Mouse (Mus musculus): ENCODE results near the gene Serpina3c.
"Not testable (repeated sequence)": the region's sequence is repeated elsewhere in the genome, so short reads cannot be mapped to it uniquely, and the experiment has no call there.

Gene Serpina3c

GRCm38 (mm10) chr12:104112333-104112732, 41.3 kb downstream of the Serpina3c start, which contains the start of gene Serpina3a:
Gene Serpina3a, plus strand, starts transcription at chr12:104112724.
- not testable (repeated sequence) for DNase-seq

DNA sequence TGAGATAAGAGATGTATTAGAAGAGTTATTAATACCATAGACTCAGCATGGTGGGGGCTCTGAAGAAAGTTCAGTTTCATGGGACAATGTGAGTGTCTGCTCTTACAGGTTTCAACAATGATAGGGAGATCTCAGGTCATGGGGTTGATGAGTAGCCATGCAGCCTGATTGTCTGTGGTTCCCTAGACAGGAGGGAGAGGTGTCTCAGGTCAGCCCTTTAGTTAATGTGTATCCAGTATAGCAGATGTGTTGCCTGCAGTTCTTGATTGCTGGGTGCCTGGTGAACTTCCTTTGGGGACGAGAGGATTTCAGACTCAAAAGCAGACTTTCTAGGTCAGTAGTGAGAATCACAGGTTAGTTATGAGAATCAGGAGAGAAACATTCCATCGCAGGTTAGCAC, 45.2 kb downstream of the Serpina3c start:
- no peak for DNase-seq

GRCm38 (mm10) chr12:104106919-104107318, 46.8 kb downstream of the Serpina3c start:
- DNase-seq: no peak

GRCm38 (mm10) chr12:104105847-104106246, 47.8 kb downstream of the Serpina3c start:
- no peak for DNase-seq

GRCm38 (mm10) chr12:104100768-104101167, 52.9 kb downstream of the Serpina3c start, which contains the start of gene Serpina5:
Gene Serpina5, plus strand, starts transcription at chr12:104101113.
- DNase-seq: no peak

Measured in lung, postnatal 4 days (tissue).